22 mouse cellular contexts compared by ENCODE assay signal in the genomic region with DNA sequence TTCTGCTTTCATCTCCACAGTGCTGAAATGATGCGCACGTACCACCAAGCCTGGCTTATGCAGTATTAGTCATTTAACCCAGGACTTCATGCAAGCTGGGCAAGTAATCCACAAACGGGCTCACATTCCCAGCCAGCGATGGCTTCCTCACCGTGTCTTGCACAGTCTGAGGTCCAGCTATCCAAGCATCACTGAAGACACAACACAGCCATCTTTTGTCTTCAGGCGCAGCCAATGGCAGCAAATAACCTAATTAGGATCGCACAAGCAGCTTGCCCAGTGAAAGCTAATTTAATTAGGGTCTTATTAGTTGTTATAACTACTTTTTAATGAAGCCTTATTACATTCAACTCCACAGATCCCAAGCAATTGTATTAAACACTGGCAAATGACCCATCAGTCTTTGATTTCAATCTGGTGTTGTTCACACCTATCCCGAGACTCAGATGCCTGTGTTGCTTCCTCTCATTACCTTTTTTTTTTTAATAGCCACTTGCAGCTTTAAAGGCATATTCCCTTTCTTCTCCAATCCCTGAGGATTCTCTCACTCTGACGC.
DNase-seq lines count a peak whose midpoint lies in the region; ATAC-seq and TF ChIP-seq lines count a peak whose summit lies in the region.
"Had no signal": no experiment of that assay in that cellular context is flagged by ENCODE, and none has a peak within 500 bp of the region (broad histone marks: within the 10 kb centered on the region; RNA-seq: fewer than 3 reads in every experiment).

No protein-coding gene starts in this region.

- H3K4me1 ChIP-seq in hindbrain, embryonic 13.5 days (replicated peaks), result no peaks in the 10 kb centered on the region
- no peaks in the 10 kb centered on the region for H3K4me1 ChIP-seq in hindbrain, embryonic 11.5 days (replicated peaks; ENCODE audit: control insufficient read depth, insufficient read depth, low read length)
- H3K4me1 ChIP-seq in forebrain, embryonic 15.5 days, result peaks cover 4% of the 10 kb centered on the region; the same call in 1 of the 2 replicates
- H3K4me1 ChIP-seq: embryonic facial prominence, embryonic 15.5 days had no signal

- TF ChIP-seq CTCF in brain, embryonic 14.5 days (IDR thresholded peaks at IDR 0.05; ENCODE audit: borderline replicate concordance, extremely low read depth, insufficient read depth, insufficient read length), result no peak

- no peak for DNase-seq in hindbrain, embryonic 11.5 days (ENCODE audit: low spot score)
- peak; percentile 80 for DNase-seq in brain, embryonic 14.5 days (ENCODE audit: low read depth)
- DNase-seq in retina, postnatal 1 day, result peak; percentile 63
- DNase-seq in lung, postnatal 4 days, result no peak
- DNase-seq: adrenal gland, adult 2 months; adrenal gland, postnatal 25 days; cerebellum, adult 11 months; cerebellum, adult 8-10 months; cerebellum, postnatal 14 days; embryo, embryonic 11 days; gastrocnemius, postnatal 10 days; heart, adult 2 months; heart, postnatal 14 days; kidney, adult 2 months had no signal

- TF ChIP-seq POLR2A in brain, embryonic 14.5 days (IDR thresholded peaks at IDR 0.05; ENCODE audit: borderline replicate concordance, extremely low read depth, insufficient read depth, insufficient read length, poor library complexity, severe bottlenecking), result no peak

- no peak overlapping the region for H3K4me3 ChIP-seq in hindbrain, embryonic 13.5 days
- no peak overlapping the region for H3K4me3 ChIP-seq in hindbrain, embryonic 11.5 days (ENCODE audit: low read depth, low read length)
- no peak overlapping the region for H3K4me3 ChIP-seq in forebrain, embryonic 15.5 days
- H3K4me3 ChIP-seq: embryonic facial prominence, embryonic 15.5 days; heart, adult 2 months; heart, embryonic 15.5 days had no signal

- ATAC-seq in hindbrain, embryonic 13.5 days (ENCODE audit: low FRiP score), result 0 out of 2 replicates have a peak, but pooled peaks have one; percentile 46
- no peak for ATAC-seq in hindbrain, embryonic 11.5 days (ENCODE audit: low FRiP score)
- 0 out of 2 replicates have a peak, but pooled peaks have one; percentile 46 for ATAC-seq in forebrain, embryonic 15.5 days (replicated peaks)
- ATAC-seq in erythroblast, adult 5-6 weeks (replicated peaks; ENCODE audit: low FRiP score, poor library complexity, severe bottlenecking), result no peak
- ATAC-seq: intestine, embryonic 16.5 days; Patski had no signal

- H3K27ac ChIP-seq in hindbrain, embryonic 13.5 days, result peak overlapping the region; percentile 18; the same call in 1 of the 2 replicates
- no peak overlapping the region for H3K27ac ChIP-seq in hindbrain, embryonic 11.5 days (ENCODE audit: low read depth, low read length)
- H3K27ac ChIP-seq in forebrain, embryonic 15.5 days (replicated peaks), result no peak overlapping the region
- H3K27ac ChIP-seq: embryonic facial prominence, embryonic 15.5 days; heart, adult 2 months; heart, embryonic 15.5 days had no signal

- no peaks in the 10 kb centered on the region for H3K27me3 ChIP-seq in hindbrain, embryonic 13.5 days
- H3K27me3 ChIP-seq in hindbrain, embryonic 11.5 days (ENCODE audit: control insufficient read depth, insufficient read depth, low read length), result no peaks in the 10 kb centered on the region
- peaks cover 19% of the 10 kb centered on the region; the same call in 1 of the 2 replicates for H3K27me3 ChIP-seq in forebrain, embryonic 15.5 days
- H3K27me3 ChIP-seq: heart, embryonic 15.5 days; Patski had no signal

- 65% methylated on average over 9 of the region's 9 CpGs for WGBS in hindbrain, embryonic 13.5 days
- WGBS in hindbrain, embryonic 11.5 days, result 75% methylated on average over 9 of the region's 9 CpGs
- WGBS in forebrain, embryonic 15.5 days, result 24% methylated on average over 9 of the region's 9 CpGs

- H3K36me3 ChIP-seq in hindbrain, embryonic 13.5 days, result no peaks in the 10 kb centered on the region
- no peaks in the 10 kb centered on the region for H3K36me3 ChIP-seq in hindbrain, embryonic 11.5 days (ENCODE audit: control insufficient read depth, insufficient read depth, low read length)
- no peaks in the 10 kb centered on the region for H3K36me3 ChIP-seq in forebrain, embryonic 15.5 days
- H3K36me3 ChIP-seq: embryonic facial prominence, embryonic 15.5 days; heart, embryonic 15.5 days had no signal

- no peak overlapping the region for H3K9ac ChIP-seq in hindbrain, embryonic 13.5 days
- no peak overlapping the region for H3K9ac ChIP-seq in hindbrain, embryonic 11.5 days (ENCODE audit: low read depth, low read length)
- H3K9ac ChIP-seq in forebrain, embryonic 15.5 days (replicated peaks), result no peak overlapping the region
- H3K9ac ChIP-seq: embryonic facial prominence, embryonic 15.5 days; heart, embryonic 15.5 days had no signal

- H3K4me2 ChIP-seq in hindbrain, embryonic 13.5 days, result no peak overlapping the region
- no peak overlapping the region for H3K4me2 ChIP-seq in hindbrain, embryonic 11.5 days (replicated peaks; ENCODE audit: low read depth, low read length)
- H3K4me2 ChIP-seq in forebrain, embryonic 15.5 days (replicated peaks), result no peak overlapping the region
- H3K4me2 ChIP-seq: embryonic facial prominence, embryonic 15.5 days; heart, embryonic 11.5 days; heart, embryonic 15.5 days had no signal

- H3K9me3 ChIP-seq in hindbrain, embryonic 13.5 days, result no peaks in the 10 kb centered on the region
- no peaks in the 10 kb centered on the region for H3K9me3 ChIP-seq in hindbrain, embryonic 11.5 days (ENCODE audit: control insufficient read depth, low read length)
- H3K9me3 ChIP-seq in forebrain, embryonic 15.5 days, result no peaks in the 10 kb centered on the region
- H3K9me3 ChIP-seq: embryonic facial prominence, embryonic 15.5 days; heart, embryonic 15.5 days had no signal

Comparison
In these comparisons a context has a peak if more than half of its experiments do, and no peak if none do; other contexts are left out.
1. ATAC-seq: peak in hindbrain, embryonic 13.5 days (single experiment) and forebrain, embryonic 15.5 days (single experiment); none in hindbrain, embryonic 11.5 days (single experiment) and erythroblast, adult 5-6 weeks (single experiment).
2. DNase-seq: peak in brain, embryonic 14.5 days (single experiment) and retina, postnatal 1 day (single experiment); none in hindbrain, embryonic 11.5 days (single experiment) and lung, postnatal 4 days (0 of 2).